Mouse (Mus musculus): Measurements from ENCODE around the gene Bcor.

- TF ChIP-seq CTCF (conservative IDR thresholded peaks at IDR 0.05; ENCODE audit: insufficient read depth, insufficient read length, low read depth, low read length) = no peak
- no peak for TF ChIP-seq POLR2A (IDR thresholded peaks at IDR 0.05; ENCODE audit: low read depth, low read length)
Observed at GRCm38 (mm10) chrX:12195234-12195919, 35.2 kb upstream of the Bcor start.
